Mouse (Mus musculus): ENCODE data around the gene Mmel1. TPM values are rescaled to one million over a fixed set of nuclear protein-coding genes. Genes with fewer than 3 reads are reported as not detected.

Mmel1 gene
- polyA plus RNA-seq, 1 experiment from 2014 or later, result 0.22 TPM

DNA sequence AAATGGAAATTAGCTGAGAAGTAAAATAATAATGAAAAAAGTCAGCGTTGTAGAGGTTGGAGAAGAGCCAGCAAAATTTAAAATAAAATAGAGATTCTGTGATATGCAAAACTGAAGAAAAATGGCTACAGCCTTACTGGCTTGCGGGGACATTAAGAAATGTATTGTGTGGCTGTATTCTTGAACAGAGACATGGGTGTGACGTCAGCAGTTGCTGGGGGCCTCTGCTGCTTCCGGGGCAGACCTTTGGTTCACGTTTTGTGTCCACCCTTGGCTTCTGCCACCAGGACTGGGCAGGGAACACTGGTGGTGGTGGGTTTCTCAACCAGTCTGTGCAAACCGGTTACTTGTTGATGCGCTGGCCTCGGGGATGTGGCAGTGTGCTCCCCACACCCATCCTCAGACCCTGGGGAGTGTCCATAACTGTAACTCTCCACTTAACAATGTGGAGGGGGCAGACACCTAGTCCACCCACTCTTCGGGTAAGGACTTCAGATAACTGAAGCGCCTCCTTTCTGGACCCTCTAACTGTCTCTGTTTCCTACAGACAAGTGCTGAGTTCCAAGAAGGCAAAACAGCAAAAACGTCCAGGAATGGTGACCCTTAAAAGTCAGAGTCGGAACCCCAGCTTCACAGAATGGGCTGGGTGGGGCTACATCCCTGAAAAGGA, 14.6 kb upstream of the Mmel1 start:
- Histone ChIP-seq H3K27me3 (replicated peaks; ENCODE audit: control insufficient read depth, insufficient read depth, low read length) (peaks cover 25% of the 10 kb centered on the region), H3K36me3 (ENCODE audit: control insufficient read depth, insufficient read depth) (no peaks in the 10 kb centered on the region), H3K27ac (ENCODE audit: low read depth, low read length) (no peak overlapping the region), H3K4me3 (ENCODE audit: low read depth, low read length) (no peak overlapping the region), H3K4me1 (replicated peaks; ENCODE audit: control insufficient read depth, insufficient read depth, low read length) (no peaks in the 10 kb centered on the region), H3K9ac (ENCODE audit: low read depth, low read length) (no peak overlapping the region), H3K9me3 (ENCODE audit: control insufficient read depth) (no peaks in the 10 kb centered on the region), H3K4me2 (replicated peaks; ENCODE audit: low read depth) (no peak overlapping the region)
- no peak for ATAC-seq
- WGBS, result 58% methylated on average over 12 of the region's 12 CpGs
- no peak for TF ChIP-seq CTCF (IDR thresholded peaks at IDR 0.05; ENCODE audit: low read depth)

DNA sequence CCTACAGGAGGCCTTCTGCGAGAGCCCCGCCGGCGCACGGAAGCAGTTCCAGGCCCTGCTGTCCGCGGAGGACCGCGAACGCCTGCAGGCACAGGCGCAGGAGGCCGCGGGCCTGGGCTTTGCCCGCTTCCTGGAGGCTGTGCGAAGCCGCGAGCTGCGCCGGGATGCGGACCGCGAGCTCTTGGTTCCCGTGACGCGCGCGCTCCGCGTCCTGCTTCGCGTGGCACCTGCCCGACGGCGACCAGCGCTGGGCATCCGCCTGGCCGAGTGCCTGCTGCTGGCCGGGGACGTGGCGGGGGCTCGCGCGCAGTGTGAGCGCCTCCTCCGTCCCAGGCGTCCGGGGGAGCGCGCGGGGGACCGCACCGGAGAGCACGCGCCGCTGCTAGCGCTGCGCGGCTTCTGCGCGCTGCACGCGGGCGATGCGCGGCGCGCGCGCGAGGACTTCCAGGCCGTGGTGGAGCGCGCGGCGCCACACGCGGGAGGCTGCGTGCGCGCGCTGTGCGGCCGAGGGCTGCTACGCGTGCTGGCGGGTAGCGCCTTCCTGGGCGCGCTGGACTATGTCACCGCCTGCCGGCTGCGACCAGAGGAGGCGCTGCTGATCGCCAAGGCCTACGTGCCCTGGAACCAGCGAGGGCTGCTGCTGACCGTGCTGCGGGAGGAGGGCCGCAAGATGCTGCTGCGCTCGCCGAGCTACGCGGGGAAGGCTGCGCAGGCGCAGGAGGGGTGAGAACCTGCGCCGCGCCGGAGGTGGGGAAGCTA, 13.5 kb upstream of the Mmel1 start:
- no peaks in the 10 kb centered on the region for H3K9me3 ChIP-seq (ENCODE audit: control insufficient read depth)
- H3K4me1 ChIP-seq (replicated peaks; ENCODE audit: control insufficient read depth, insufficient read depth, low read length), result no peaks in the 10 kb centered on the region
- peaks cover 25% of the 10 kb centered on the region for H3K27me3 ChIP-seq (replicated peaks; ENCODE audit: control insufficient read depth, insufficient read depth, low read length)
- ATAC-seq, result peak; percentile 90
- TF ChIP-seq CTCF (IDR thresholded peaks at IDR 0.05; ENCODE audit: low read depth), result peak; percentile 84
- H3K4me3 ChIP-seq (ENCODE audit: low read depth, low read length), result peak overlapping the region; percentile 45
- H3K36me3 ChIP-seq (ENCODE audit: control insufficient read depth, insufficient read depth), result no peaks in the 10 kb centered on the region
- H3K4me2 ChIP-seq (replicated peaks; ENCODE audit: low read depth), result peak overlapping the region; percentile 85
- H3K9ac ChIP-seq (ENCODE audit: low read depth, low read length), result peak overlapping the region; percentile 32; the same call in 1 of the 2 replicates
- WGBS, result under 1% methylated on average over 74 of the region's 110 CpGs
- H3K27ac ChIP-seq (ENCODE audit: low read depth, low read length), result no peak overlapping the region

DNA sequence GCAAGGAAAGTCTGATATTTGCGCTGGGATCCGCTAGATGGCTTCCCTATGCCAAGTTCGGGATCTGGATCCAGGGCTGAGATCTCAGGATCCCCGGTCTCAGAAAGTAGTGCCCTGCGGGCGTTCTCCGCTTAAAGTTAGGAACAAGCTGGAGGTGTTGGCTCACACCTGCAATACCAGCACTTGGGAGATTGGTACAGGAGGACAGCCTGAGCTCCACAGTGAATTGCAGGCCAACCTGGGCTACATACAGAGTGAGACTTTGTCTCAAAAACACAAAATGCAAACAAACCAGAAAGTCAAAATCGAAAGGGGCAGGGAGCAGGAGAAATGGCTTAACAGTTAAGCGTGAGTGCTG, 12.9 kb upstream of the Mmel1 start:
- no peak for TF ChIP-seq CTCF (IDR thresholded peaks at IDR 0.05; ENCODE audit: low read depth)
- Histone ChIP-seq H3K4me3 (ENCODE audit: low read depth, low read length) (peak overlapping the region; percentile 45), H3K27me3 (replicated peaks; ENCODE audit: control insufficient read depth, insufficient read depth, low read length) (peaks cover 25% of the 10 kb centered on the region), H3K27ac (ENCODE audit: low read depth, low read length) (no peak overlapping the region), H3K9ac (ENCODE audit: low read depth, low read length) (0 out of 2 replicates have a peak overlapping the region, but pooled peaks have one; percentile 32), H3K4me2 (replicated peaks; ENCODE audit: low read depth) (peak overlapping the region; percentile 85), H3K36me3 (ENCODE audit: control insufficient read depth, insufficient read depth) (no peaks in the 10 kb centered on the region), H3K4me1 (replicated peaks; ENCODE audit: control insufficient read depth, insufficient read depth, low read length) (no peaks in the 10 kb centered on the region), H3K9me3 (ENCODE audit: control insufficient read depth) (no peaks in the 10 kb centered on the region)
- 0 out of 2 replicates have a peak, but pooled peaks have one; percentile 15 for ATAC-seq
- 11% methylated on average over 9 of the region's 9 CpGs for WGBS

DNA sequence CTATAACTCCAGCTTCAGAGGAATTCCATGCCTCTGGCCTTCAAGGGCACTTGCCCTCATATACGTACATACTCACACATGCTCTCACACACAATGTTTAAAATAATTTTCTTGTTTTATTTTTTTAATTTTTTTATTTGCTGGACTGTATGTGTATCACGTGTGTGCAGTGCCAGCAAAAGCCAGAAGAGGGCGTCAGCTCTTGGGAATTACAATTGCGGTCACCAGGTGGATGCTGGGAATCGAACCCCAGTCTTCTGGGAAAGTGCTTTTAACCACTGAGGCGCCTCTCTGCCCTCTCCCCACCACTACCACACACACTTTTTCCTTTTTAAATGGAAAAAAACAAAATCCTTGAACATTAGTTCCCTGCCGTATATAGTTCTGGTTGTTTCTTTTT, 12.5 kb upstream of the Mmel1 start:
- WGBS, result 86% methylated on average over 7 of the region's 7 CpGs
- Histone ChIP-seq H3K36me3 (ENCODE audit: control insufficient read depth, insufficient read depth) (no peaks in the 10 kb centered on the region), H3K9ac (ENCODE audit: low read depth, low read length) (no peak overlapping the region), H3K4me1 (replicated peaks; ENCODE audit: control insufficient read depth, insufficient read depth, low read length) (no peaks in the 10 kb centered on the region), H3K9me3 (ENCODE audit: control insufficient read depth) (no peaks in the 10 kb centered on the region), H3K4me3 (ENCODE audit: low read depth, low read length) (no peak overlapping the region), H3K27ac (ENCODE audit: low read depth, low read length) (no peak overlapping the region), H3K4me2 (replicated peaks; ENCODE audit: low read depth) (peak overlapping the region; percentile 85), H3K27me3 (replicated peaks; ENCODE audit: control insufficient read depth, insufficient read depth, low read length) (peaks cover 25% of the 10 kb centered on the region)
- TF ChIP-seq CTCF (IDR thresholded peaks at IDR 0.05; ENCODE audit: low read depth), result 0 out of 2 replicates have a peak, but pooled peaks have one; percentile 8
- ATAC-seq, result no peak

DNA sequence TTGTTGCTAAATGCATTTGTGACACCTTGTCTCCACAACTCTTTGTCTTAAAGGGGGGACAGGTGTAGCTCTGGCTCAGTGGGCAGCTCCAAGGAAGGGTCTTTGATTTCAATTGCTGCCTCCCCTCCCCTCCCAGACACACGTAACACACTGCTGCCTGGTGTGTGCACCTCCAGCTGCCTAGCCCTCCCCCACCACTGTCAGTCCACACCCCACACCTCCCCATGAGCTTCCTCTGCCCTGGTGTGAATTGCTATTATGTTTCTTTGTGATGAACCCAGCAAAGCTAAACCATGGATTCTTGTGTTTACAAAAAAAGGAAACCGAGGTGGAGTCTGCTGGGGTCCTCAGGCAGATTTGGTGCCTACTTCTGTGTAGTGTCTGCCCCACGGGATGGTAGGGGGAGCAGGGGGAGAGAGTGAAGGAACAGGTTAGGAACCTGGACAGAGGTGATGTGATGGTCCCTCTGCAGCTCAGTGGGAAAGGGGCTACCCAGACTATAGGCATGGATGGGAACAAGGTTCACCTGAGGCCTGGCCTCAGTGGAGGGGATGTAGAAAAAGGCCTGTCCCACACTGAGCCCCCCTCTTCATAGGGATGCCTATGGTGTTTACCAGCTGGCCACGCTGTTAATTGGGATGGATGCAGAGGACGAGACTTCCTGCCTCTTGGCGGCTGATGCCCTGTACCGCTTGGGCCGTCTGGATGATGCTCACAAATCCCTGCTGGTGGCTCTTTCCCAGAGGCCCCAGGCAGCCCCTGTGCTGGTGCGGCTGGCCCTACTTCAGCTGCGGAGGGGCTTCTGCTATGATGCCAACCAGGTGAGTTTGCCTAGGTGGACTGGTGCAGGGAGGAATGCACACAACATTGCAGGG, 11.8 kb upstream of the Mmel1 start:
- no peak for ATAC-seq
- WGBS, result 80% methylated on average over 10 of the region's 10 CpGs

DNA sequence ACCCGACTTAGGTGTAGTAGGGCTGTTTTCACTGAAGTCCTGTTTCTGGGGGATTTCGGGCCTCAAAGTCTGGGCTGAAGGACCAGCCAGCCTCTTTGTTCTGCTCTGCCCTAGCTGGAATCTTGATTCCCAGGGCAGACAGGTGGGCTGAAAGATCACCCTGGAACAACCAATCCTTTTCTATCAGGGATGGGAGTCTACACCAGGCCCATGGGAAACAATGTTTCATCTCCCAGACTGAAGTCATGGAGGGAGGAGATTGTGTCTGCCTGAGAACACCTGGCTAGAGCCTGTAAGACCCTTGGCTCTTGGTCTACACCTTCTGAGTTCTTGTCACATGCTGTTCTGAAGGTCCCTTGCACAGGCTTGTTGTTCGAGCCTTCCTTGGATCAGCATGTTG, 10.8 kb upstream of the Mmel1 start:
- ATAC-seq, result no peak
- H3K36me3 ChIP-seq (ENCODE audit: control insufficient read depth, insufficient read depth), result no peaks in the 10 kb centered on the region
- no peak overlapping the region for H3K4me2 ChIP-seq (replicated peaks; ENCODE audit: low read depth)
- H3K27ac ChIP-seq (ENCODE audit: low read depth, low read length), result no peak overlapping the region
- peaks cover 24% of the 10 kb centered on the region for H3K27me3 ChIP-seq (replicated peaks; ENCODE audit: control insufficient read depth, insufficient read depth, low read length)
- no peaks in the 10 kb centered on the region for H3K9me3 ChIP-seq (ENCODE audit: control insufficient read depth)
- no peak for TF ChIP-seq CTCF (IDR thresholded peaks at IDR 0.05; ENCODE audit: low read depth)
- no peaks in the 10 kb centered on the region for H3K4me1 ChIP-seq (replicated peaks; ENCODE audit: control insufficient read depth, insufficient read depth, low read length)
- WGBS, result 72% methylated on average over 3 of the region's 3 CpGs
- no peak overlapping the region for H3K9ac ChIP-seq (ENCODE audit: low read depth, low read length)
- no peak overlapping the region for H3K4me3 ChIP-seq (ENCODE audit: low read depth, low read length)

More for the DNA sequence above, 11.8 kb upstream of the Mmel1 start:
- Histone ChIP-seq H3K4me3 (ENCODE audit: low read depth, low read length) (no peak overlapping the region), H3K27me3 (replicated peaks; ENCODE audit: control insufficient read depth, insufficient read depth, low read length) (peaks cover 25% of the 10 kb centered on the region), H3K4me1 (replicated peaks; ENCODE audit: control insufficient read depth, insufficient read depth, low read length) (no peaks in the 10 kb centered on the region), H3K27ac (ENCODE audit: low read depth, low read length) (no peak overlapping the region), H3K36me3 (ENCODE audit: control insufficient read depth, insufficient read depth) (no peaks in the 10 kb centered on the region), H3K4me2 (replicated peaks; ENCODE audit: low read depth) (no peak overlapping the region), H3K9me3 (ENCODE audit: control insufficient read depth) (no peaks in the 10 kb centered on the region), H3K9ac (ENCODE audit: low read depth, low read length) (no peak overlapping the region)
- TF ChIP-seq CTCF (IDR thresholded peaks at IDR 0.05; ENCODE audit: low read depth), result no peak

All from intestine, postnatal 0 days (tissue).